Mouse (Mus musculus): ENCODE measurements at regions not wholly inside any gene's neighbourhood (a gene's known extent, or its start where the extent isn't known, plus 50 kb on each side); places are given as distances from the start of the nearest gene placed in this dataset.

DNA sequence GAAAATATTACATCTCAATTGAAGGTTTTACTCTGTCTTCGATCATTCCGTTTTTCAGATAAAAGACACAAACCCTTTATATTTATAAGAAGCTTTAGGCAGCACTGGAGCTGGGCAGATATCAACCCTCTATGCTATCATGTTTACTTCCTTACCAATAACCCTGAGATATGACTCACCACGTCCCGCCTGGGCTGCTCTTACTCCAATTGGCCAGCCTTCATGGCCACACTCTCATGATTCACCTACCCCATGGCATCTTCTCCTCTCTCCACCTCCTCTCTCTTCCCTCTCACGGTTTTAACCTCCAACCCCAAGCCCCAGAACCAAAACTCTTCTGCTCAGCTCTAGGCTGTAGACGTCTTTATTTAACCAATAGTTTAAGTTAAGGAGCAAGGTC is 171.9 kb upstream of the Ubl3 start:
- no peak overlapping the region for H3K27ac ChIP-seq (ENCODE audit: control insufficient read depth, insufficient read depth, low read length)
- no peak overlapping the region for H3K4me3 ChIP-seq (ENCODE audit: control insufficient read depth, insufficient read depth, low read length)
- no peaks in the 10 kb centered on the region for H3K27me3 ChIP-seq (ENCODE audit: control insufficient read depth, insufficient read depth, low read length)
- no peak for DNase-seq
- WGBS, result 93% methylated on average over 6 of the region's 6 CpGs
- TF ChIP-seq CTCF (IDR thresholded peaks at IDR 0.05; ENCODE audit: borderline replicate concordance, control insufficient read depth, extremely low read depth, insufficient read depth, low read length, poor library complexity) (no peak), POLR2A (IDR thresholded peaks at IDR 0.05; ENCODE audit: control insufficient read depth, extremely low read depth, insufficient read depth, low read length, poor library complexity) (no peak)
- no peaks in the 10 kb centered on the region; the same call in 1 of the 2 replicates for H3K4me1 ChIP-seq (replicated peaks; ENCODE audit: control insufficient read depth, insufficient read depth, low read length)
- no peaks in the 10 kb centered on the region for H3K36me3 ChIP-seq (ENCODE audit: control insufficient read depth, insufficient read depth, low read length)

DNA sequence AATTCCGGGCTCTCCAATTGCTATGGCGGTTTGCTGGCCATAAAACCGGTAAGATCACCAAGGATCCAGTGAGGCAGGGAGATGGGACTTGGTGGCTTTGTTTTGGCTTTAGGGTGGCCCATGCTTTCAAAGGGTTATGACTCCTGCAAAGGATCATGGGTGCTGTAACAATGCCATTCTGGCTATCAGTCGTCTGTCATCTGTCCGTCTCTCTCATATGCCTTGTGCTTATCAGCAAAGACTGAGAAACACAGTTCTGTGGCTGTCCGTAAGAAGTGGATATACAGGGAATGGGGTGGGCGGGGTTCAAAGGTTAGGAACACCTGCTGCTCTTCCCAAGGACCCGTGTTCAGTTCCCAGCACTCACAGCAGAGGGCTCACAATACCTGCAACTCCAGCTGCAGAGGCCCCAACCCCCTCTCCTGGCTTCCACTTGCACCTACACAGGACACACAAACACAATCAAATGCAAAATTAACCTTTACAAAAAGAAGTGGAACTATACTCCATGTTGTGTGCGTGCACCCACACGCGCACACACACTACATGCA is 171.2 kb upstream of the Ubl3 start:
- H3K27me3 ChIP-seq (ENCODE audit: control insufficient read depth, insufficient read depth, low read length), result no peaks in the 10 kb centered on the region
- no peak overlapping the region for H3K27ac ChIP-seq (ENCODE audit: control insufficient read depth, insufficient read depth, low read length)
- 92% methylated on average over 11 of the region's 11 CpGs for WGBS
- no peak overlapping the region for H3K4me3 ChIP-seq (ENCODE audit: control insufficient read depth, insufficient read depth, low read length)
- H3K4me1 ChIP-seq (replicated peaks; ENCODE audit: control insufficient read depth, insufficient read depth, low read length), result no peaks in the 10 kb centered on the region; the same call in 1 of the 2 replicates
- DNase-seq, result no peak
- no peak for TF ChIP-seq POLR2A (IDR thresholded peaks at IDR 0.05; ENCODE audit: control insufficient read depth, extremely low read depth, insufficient read depth, low read length, poor library complexity)
- no peak for TF ChIP-seq CTCF (IDR thresholded peaks at IDR 0.05; ENCODE audit: borderline replicate concordance, control insufficient read depth, extremely low read depth, insufficient read depth, low read length, poor library complexity)
- no peaks in the 10 kb centered on the region for H3K36me3 ChIP-seq (ENCODE audit: control insufficient read depth, insufficient read depth, low read length)

- H3K4me1 ChIP-seq (replicated peaks; ENCODE audit: control insufficient read depth, insufficient read depth, low read length), result no peaks in the 10 kb centered on the region
- no peak for TF ChIP-seq POLR2A (IDR thresholded peaks at IDR 0.05; ENCODE audit: control insufficient read depth, extremely low read depth, insufficient read depth, low read length, poor library complexity)
- TF ChIP-seq CTCF (IDR thresholded peaks at IDR 0.05; ENCODE audit: borderline replicate concordance, control insufficient read depth, extremely low read depth, insufficient read depth, low read length, poor library complexity), result no peak
- H3K27me3 ChIP-seq (ENCODE audit: control insufficient read depth, insufficient read depth, low read length), result no peaks in the 10 kb centered on the region
- H3K27ac ChIP-seq (ENCODE audit: control insufficient read depth, insufficient read depth, low read length), result no peak overlapping the region
- H3K36me3 ChIP-seq (ENCODE audit: control insufficient read depth, insufficient read depth, low read length), result no peaks in the 10 kb centered on the region
- 99% methylated on average over 5 of the region's 5 CpGs for WGBS
- DNase-seq, result no peak
- H3K4me3 ChIP-seq (ENCODE audit: control insufficient read depth, insufficient read depth, low read length), result no peak overlapping the region
These were observed 168.0 kb upstream of the Ubl3 start for GRCm38 (mm10) chr5:148720604-148721003.

- TF ChIP-seq CTCF (IDR thresholded peaks at IDR 0.05; ENCODE audit: borderline replicate concordance, control insufficient read depth, extremely low read depth, insufficient read depth, low read length, poor library complexity) (no peak), POLR2A (IDR thresholded peaks at IDR 0.05; ENCODE audit: control insufficient read depth, extremely low read depth, insufficient read depth, low read length, poor library complexity) (no peak)
- Histone ChIP-seq H3K27ac (ENCODE audit: control insufficient read depth, insufficient read depth, low read length) (no peak overlapping the region), H3K36me3 (ENCODE audit: control insufficient read depth, insufficient read depth, low read length) (no peaks in the 10 kb centered on the region), H3K4me1 (replicated peaks; ENCODE audit: control insufficient read depth, insufficient read depth, low read length) (no peaks in the 10 kb centered on the region), H3K27me3 (ENCODE audit: control insufficient read depth, insufficient read depth, low read length) (no peaks in the 10 kb centered on the region), H3K4me3 (ENCODE audit: control insufficient read depth, insufficient read depth, low read length) (no peak overlapping the region)
- no peak for DNase-seq
- 95% methylated on average over 6 of the region's 6 CpGs for WGBS
These were observed 164.0 kb upstream of the Ubl3 start for GRCm38 (mm10) chr5:148716633-148717032.

- Histone ChIP-seq H3K36me3 (ENCODE audit: control insufficient read depth, insufficient read depth, low read length) (no peaks in the 10 kb centered on the region), H3K27ac (ENCODE audit: control insufficient read depth, insufficient read depth, low read length) (no peak overlapping the region), H3K4me3 (ENCODE audit: control insufficient read depth, insufficient read depth, low read length) (no peak overlapping the region), H3K27me3 (ENCODE audit: control insufficient read depth, insufficient read depth, low read length) (no peaks in the 10 kb centered on the region), H3K4me1 (replicated peaks; ENCODE audit: control insufficient read depth, insufficient read depth, low read length) (no peaks in the 10 kb centered on the region)
- no peak for TF ChIP-seq CTCF (IDR thresholded peaks at IDR 0.05; ENCODE audit: borderline replicate concordance, control insufficient read depth, extremely low read depth, insufficient read depth, low read length, poor library complexity)
- no peak for TF ChIP-seq POLR2A (IDR thresholded peaks at IDR 0.05; ENCODE audit: control insufficient read depth, extremely low read depth, insufficient read depth, low read length, poor library complexity)
- 84% methylated on average over 15 of the region's 15 CpGs for WGBS
- DNase-seq, result no peak
These were observed 162.8 kb upstream of the Ubl3 start for GRCm38 (mm10) chr5:148715218-148715991.

DNA sequence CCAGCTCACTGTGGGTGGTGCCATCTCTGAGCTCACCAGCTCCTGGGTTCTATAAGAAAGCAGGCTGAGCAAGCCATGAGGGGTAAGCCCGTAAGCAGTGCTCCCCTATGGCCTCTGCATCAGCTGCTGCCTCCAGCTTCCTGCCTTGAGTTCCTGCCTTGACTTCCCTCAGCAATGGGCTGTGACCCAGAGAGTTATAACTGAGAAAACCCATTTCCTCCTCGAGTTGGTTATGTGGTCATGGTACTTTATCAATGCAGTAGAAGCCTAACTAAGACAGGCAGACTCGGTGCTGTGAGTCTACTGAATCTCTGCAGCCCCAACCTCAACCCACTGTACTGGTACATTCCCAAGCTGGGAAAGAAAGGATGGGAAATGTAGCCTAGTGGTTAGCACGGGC is 162.2 kb upstream of the Ubl3 start:
- no peak overlapping the region for H3K4me3 ChIP-seq (ENCODE audit: control insufficient read depth, insufficient read depth, low read length)
- DNase-seq, result no peak
- no peak overlapping the region for H3K27ac ChIP-seq (ENCODE audit: control insufficient read depth, insufficient read depth, low read length)
- 0 out of 2 replicates have a peak, but pooled peaks cover 2% of the 10 kb centered on the region for H3K4me1 ChIP-seq (replicated peaks; ENCODE audit: control insufficient read depth, insufficient read depth, low read length)
- TF ChIP-seq CTCF (IDR thresholded peaks at IDR 0.05; ENCODE audit: borderline replicate concordance, control insufficient read depth, extremely low read depth, insufficient read depth, low read length, poor library complexity) (no peak), POLR2A (IDR thresholded peaks at IDR 0.05; ENCODE audit: control insufficient read depth, extremely low read depth, insufficient read depth, low read length, poor library complexity) (no peak)
- 36% methylated on average over 4 of the region's 4 CpGs for WGBS
- no peaks in the 10 kb centered on the region for H3K36me3 ChIP-seq (ENCODE audit: control insufficient read depth, insufficient read depth, low read length)
- no peaks in the 10 kb centered on the region for H3K27me3 ChIP-seq (ENCODE audit: control insufficient read depth, insufficient read depth, low read length)

Measured in thymus, adult 2 months (tissue).